Mouse (Mus musculus): ENCODE measurements around the gene Chrna3. TPM values are rescaled to one million over a fixed set of nuclear protein-coding genes. Genes with fewer than 3 reads are reported as not detected.

Chrna3 gene
- total and polyA plus RNA-seq, 3 experiments = not detected

DNA sequence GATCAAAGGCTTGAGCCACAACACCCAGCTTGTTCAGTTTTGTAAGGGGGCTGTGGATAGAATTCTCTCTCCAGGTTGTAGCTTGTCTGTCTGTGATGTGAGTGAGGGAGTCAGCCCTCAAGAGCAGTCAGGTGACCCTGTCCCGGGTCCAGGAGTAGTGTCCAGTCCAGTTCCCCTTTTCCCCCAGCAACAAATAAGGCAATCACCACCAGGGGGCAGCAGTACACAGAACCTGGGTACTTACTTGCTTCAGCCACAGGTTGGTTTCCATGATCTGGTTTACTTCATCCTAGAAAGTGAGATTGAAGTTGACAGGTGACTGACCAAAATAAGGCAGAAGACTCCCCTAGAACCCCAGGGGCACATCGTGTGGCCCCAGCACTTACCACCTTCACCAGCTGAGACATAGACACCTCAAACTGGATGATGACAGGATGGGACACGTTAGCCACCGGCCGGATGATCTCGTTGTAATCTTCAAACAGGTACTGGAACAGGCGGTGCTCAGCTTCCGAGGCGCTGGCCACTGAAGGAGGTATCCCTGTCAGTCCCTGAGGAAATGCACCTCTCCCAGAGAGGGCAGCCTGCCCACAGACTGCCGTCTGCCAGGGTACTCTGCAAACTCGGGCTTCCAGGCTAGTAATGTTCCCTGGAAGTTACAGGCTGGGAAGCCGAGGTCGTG, 2.3 kb downstream of the Chrna3 start:
- H3K27me3 ChIP-seq (replicated peaks) = no peaks in the 10 kb centered on the region
- no peaks in the 10 kb centered on the region for H3K36me3 ChIP-seq (replicated peaks in 1 of 2; ENCODE audit: control insufficient read depth in 1 of 2, insufficient read depth in 1 of 2, low read length in 1 of 2)
- no peaks in the 10 kb centered on the region for H3K9me3 ChIP-seq (replicated peaks; ENCODE audit: low read length)
- no peak for TF ChIP-seq JUN (IDR thresholded peaks at IDR 0.05; ENCODE audit: insufficient read depth, low read depth, low read length)
- TF ChIP-seq HCFC1 (IDR thresholded peaks at IDR 0.05; ENCODE audit: low read depth, low read length) = no peak
- TF ChIP-seq GABPA (IDR thresholded peaks at IDR 0.05; ENCODE audit: insufficient replicate concordance, low read depth, low read length) = no peak
- no peak for TF ChIP-seq ZMIZ1 (IDR thresholded peaks at IDR 0.05; ENCODE audit: low read depth, low read length)
- TF ChIP-seq MEF2A (IDR thresholded peaks at IDR 0.05; ENCODE audit: borderline replicate concordance, low read depth, low read length) = no peak
- TF ChIP-seq MYC (IDR thresholded peaks at IDR 0.05; ENCODE audit: low read depth, low read length) = no peak
- peak; percentile 76 to 87 for TF ChIP-seq CTCF (conservative IDR thresholded peaks at IDR 0.05 in 1 of 2, IDR thresholded peaks at IDR 0.05 in 1 of 2; ENCODE audit: low read depth in 2 of 2, low read length in 2 of 2)
- TF ChIP-seq RAD21 (IDR thresholded peaks at IDR 0.05; ENCODE audit: low read depth, low read length) = peak; percentile 79
- TF ChIP-seq RCOR1 (conservative IDR thresholded peaks at IDR 0.05; ENCODE audit: low read depth, low read length) = no peak
- no peak for TF ChIP-seq TCF12 (IDR thresholded peaks at IDR 0.05; ENCODE audit: low read depth, low read length)
- no peak for TF ChIP-seq USF2 (conservative IDR thresholded peaks at IDR 0.05; ENCODE audit: low read depth, low read length)
- TF ChIP-seq IRF4 (IDR thresholded peaks at IDR 0.05; ENCODE audit: low read depth, low read length) = no peak; the same call in 1 of the 2 replicates
- TF ChIP-seq ZNF384 (IDR thresholded peaks at IDR 0.05; ENCODE audit: low read depth, low read length) = no peak
- peak; percentile 43; the same call in 1 of the 2 replicates for TF ChIP-seq BHLHE40 (IDR thresholded peaks at IDR 0.05; ENCODE audit: low read depth, low read length)
- no peak for TF ChIP-seq KAT2A (IDR thresholded peaks at IDR 0.05; ENCODE audit: insufficient replicate concordance, low read length)
- TF ChIP-seq CHD1 (IDR thresholded peaks at IDR 0.05; ENCODE audit: low read depth, low read length) = no peak
- no peak for TF ChIP-seq EP300 (IDR thresholded peaks at IDR 0.05; ENCODE audit: low read length)
- no peak for TF ChIP-seq ELF1 (IDR thresholded peaks at IDR 0.05; ENCODE audit: low read depth, low read length)
- TF ChIP-seq ETS1 (conservative IDR thresholded peaks at IDR 0.05; ENCODE audit: low read depth, low read length) = no peak
- TF ChIP-seq ZKSCAN1 (IDR thresholded peaks at IDR 0.05; ENCODE audit: borderline replicate concordance, low read depth, low read length) = no peak
- TF ChIP-seq PAX5 (IDR thresholded peaks at IDR 0.05; ENCODE audit: low read length) = no peak
- no peak for TF ChIP-seq MAX (IDR thresholded peaks at IDR 0.05; ENCODE audit: low read length)
- peak; percentile 25; the same call in 1 of the 2 replicates for TF ChIP-seq USF1 (IDR thresholded peaks at IDR 0.05; ENCODE audit: low read depth, low read length)
- no peak for TF ChIP-seq MAZ (IDR thresholded peaks at IDR 0.05; ENCODE audit: low read depth, low read length)
- TF ChIP-seq JUND (conservative IDR thresholded peaks at IDR 0.05; ENCODE audit: low read depth, low read length) = no peak
- no peak for TF ChIP-seq POLR2A (IDR thresholded peaks at IDR 0.05; ENCODE audit: low read depth, low read length)
- no peak for TF ChIP-seq E2F4 (IDR thresholded peaks at IDR 0.05; ENCODE audit: insufficient replicate concordance, low read depth, low read length)
- no peak for TF ChIP-seq UBTF (IDR thresholded peaks at IDR 0.05; ENCODE audit: low read depth, low read length)
- TF ChIP-seq MAFK (IDR thresholded peaks at IDR 0.05; ENCODE audit: insufficient replicate concordance, low read length) = no peak
- no peak for TF ChIP-seq SIN3A (IDR thresholded peaks at IDR 0.05; ENCODE audit: low read length)
- no peak for TF ChIP-seq POLR2AphosphoS2 (IDR thresholded peaks at IDR 0.05; ENCODE audit: low read depth, low read length)
- TF ChIP-seq CHD2 (IDR thresholded peaks at IDR 0.05; ENCODE audit: low read length) = no peak
- peak; percentile 28; the same call in 1 of the 2 replicates for TF ChIP-seq ZC3H11A (IDR thresholded peaks at IDR 0.05; ENCODE audit: low read depth, low read length)
- no peak for TF ChIP-seq TBP (conservative IDR thresholded peaks at IDR 0.05; ENCODE audit: low read depth, low read length)
- no peak for TF ChIP-seq NELFE (IDR thresholded peaks at IDR 0.05; ENCODE audit: low read depth, low read length)
- TF ChIP-seq NRF1 (IDR thresholded peaks at IDR 0.05; ENCODE audit: low read depth, low read length) = no peak
- TF ChIP-seq SMC3 (IDR thresholded peaks at IDR 0.05; ENCODE audit: low read depth, low read length) = peak; percentile 94
- no peak for TF ChIP-seq MXI1 (IDR thresholded peaks at IDR 0.05; ENCODE audit: low read depth, low read length)
- no peaks in the 10 kb centered on the region for H3K79me2 ChIP-seq (replicated peaks; ENCODE audit: control insufficient read depth, extremely low read depth, insufficient read depth, poor library complexity, severe bottlenecking)
- H3K9ac ChIP-seq (ENCODE audit: insufficient read depth, low read depth) = no peak overlapping the region
- peak overlapping the region; percentile 12; the same call in 1 of the 2 replicates for H3K4me2 ChIP-seq (ENCODE audit: insufficient read depth, low read depth, poor library complexity, severe bottlenecking)
- DNase-seq (ENCODE audit: extremely low read depth) = peak; percentile 79
- peaks cover 0 to 12% of the 10 kb centered on the region in 2 experiments; a peak in 2 of 4 replicates for H3K4me1 ChIP-seq (ENCODE audit: control insufficient read depth in 1 of 2, insufficient read depth in 2 of 2)
- H3K4me3 ChIP-seq (replicated peaks in 1 of 3; ENCODE audit: low read depth in 2 of 3, low read length in 2 of 3, poor library complexity in 1 of 3) = no peak overlapping the region
- no peak overlapping the region for H3K27ac ChIP-seq (ENCODE audit: insufficient read depth, low read depth)
- in situ Hi-C loops (cut with MboI; ENCODE audit: low pct_ligation_motif_present, low pct_unique_long_range_greater_than_20kb, low sequenced_read_pairs) (no loop called here), dilution Hi-C loops (cut with MboI; ENCODE audit: extremely low pct_ligation_motif_present, extremely low pct_unique_long_range_greater_than_20kb, low sequenced_read_pairs) (no loop called here)
